Mouse (Mus musculus) cerebellum, adult (tissue): ENCODE results near the gene BC024978.

Experiments
- ATAC-seq: cut with Nextera tagmentation; 2 replicates; pipeline ENCODE4 v1.9.2; 2017; ENCODE audit warnings: mild to moderate bottlenecking, moderate library complexity, mixed read lengths; ENCODE audit not compliant: insufficient number of reproducible peaks, low FRiP score, low TSS enrichment

Gene BC024978

DNA sequence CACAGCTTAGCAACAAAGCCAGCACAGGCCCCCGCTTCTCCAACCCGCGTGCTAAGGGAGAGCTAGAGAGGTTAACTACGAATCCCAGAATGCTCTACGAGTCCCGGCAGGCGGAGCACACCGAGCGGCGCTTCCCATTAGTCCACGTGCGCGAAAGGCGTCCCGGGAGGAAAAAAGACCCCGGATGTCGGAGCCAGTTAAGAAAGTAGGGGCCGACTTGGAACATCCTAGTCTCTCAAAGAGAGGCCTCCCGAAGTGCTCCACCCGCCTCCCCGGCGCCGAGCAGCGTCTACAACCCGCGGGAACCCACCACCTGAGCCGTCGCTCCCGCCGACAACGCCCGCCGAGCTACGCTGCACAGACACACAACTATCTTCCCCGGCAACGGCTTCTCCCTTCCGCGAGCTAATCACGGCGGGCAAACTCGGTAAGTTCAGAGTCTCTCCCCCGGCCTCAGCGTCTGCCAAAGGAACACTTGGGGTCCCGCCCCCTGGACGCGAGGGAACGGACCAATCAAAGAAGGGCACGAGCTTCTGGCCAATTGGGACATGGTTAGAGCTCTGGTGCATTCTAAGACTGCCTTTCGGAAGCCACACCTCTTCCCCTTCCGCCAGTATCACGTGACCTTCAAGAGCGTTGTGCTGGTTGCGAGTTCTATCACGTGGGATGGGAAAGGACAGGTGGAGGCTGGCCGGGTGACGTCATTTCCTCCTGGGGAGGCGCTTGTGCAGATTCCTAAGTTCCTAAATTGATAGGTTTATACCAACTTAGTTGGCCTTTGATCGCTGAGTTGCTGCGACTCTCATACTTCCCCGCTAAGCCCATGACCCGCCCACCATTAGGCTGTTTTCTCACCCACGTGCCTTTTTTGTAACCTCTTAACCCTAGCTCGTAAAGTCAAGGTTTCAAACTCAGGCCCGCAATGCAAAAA is at the start of gene BC024978, which contains the start of gene Snrpa:
TSS of gene BC024978 (plus strand) at position 101 of the 931 bp plus-strand sequence.
TSS of gene Snrpa (minus strand) at position 591 of the 931 bp plus-strand sequence.
- peak; percentile 96 for ATAC-seq

DNA sequence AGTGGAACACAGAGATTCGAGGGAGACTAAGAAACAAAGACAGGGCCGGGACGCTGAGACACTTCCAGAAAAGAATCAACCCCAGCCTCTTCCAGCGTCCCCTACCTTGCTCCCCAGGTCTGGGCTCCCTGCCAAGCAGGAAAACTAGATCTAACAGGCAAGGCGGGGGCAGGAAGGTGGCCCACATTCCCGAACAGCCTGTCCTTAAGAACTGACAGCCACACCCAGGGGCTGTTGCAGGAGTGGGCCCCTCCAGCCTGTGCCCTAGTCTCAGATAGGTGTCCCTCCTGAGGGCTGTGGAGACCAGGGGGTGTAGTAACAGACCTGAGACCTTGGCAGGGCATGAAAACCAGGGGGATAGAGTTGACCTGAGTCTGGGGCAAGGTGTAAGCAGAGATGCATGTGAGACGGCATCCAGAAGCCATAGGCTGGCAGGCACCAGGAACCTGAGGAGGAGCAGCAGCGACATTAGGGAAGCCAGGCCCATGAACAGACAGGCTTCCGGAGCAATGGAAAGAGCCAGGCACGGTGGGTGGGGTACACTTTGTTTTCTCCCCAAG is 42.3 kb upstream of the BC024978 start, which contains the start of gene Cyp2t4:
TSS of gene Cyp2t4 (plus strand) at position 510 of the 560 bp plus-strand sequence.
- ATAC-seq: no peak

DNA sequence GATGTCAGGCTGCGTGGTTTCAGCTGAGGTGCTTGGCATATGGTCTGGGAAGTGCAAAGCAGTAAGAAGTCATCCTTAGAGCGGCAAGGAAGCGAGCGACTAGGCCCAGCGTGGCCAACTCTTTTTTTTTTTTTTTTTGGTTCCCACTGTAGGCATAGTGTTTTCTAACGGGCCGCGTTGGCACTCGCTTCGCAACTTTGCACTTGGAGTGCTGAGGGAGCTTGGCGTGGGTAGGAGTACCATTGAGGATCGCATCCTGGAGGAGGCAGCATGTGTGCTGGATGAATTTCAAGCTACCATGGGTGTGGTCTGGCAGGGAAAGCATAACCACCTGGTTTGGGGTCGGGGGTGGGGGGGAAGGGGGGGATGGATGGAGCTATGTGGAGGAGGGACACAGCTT is 39.6 kb upstream of the BC024978 start:
- no peak for ATAC-seq

DNA sequence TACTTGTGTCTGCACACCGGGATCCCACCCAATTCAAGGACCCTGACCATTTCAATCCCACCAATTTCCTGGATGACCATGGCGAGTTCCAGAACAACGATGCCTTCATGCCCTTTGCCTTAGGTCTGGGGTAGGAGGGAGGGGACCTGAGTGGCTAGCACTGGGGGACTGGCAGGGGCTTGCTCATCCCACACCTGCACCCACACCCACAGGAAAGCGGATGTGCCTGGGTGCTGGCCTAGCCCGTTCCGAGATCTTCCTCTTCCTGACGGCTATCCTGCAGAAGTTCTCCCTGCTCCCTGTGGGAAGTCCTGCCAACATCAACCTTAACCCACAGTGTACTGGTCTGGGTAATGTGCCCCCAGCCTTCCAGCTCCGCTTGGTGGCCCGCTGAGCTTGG is 37.4 kb upstream of the BC024978 start:
- ATAC-seq: no peak

DNA sequence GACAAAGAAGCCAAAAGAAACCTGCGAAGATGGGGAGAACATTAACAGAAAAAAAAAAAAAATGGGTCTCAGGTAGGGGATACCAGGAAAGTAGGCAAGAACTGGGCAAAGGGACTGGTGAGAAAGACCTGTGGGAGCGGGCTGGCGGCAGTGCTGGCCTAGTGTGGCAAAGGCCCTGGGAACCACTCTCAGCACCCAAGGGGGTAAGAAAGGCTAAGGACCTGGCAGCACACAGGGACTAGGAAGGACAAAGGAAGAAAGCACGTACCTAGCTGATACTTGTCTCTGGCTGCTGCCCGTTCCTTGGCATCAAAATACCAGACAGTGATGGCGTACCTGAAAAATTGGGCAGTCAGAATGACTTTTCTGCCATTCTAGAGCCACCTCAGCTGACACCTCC is 36.3 kb upstream of the BC024978 start:
- no peak for ATAC-seq

DNA sequence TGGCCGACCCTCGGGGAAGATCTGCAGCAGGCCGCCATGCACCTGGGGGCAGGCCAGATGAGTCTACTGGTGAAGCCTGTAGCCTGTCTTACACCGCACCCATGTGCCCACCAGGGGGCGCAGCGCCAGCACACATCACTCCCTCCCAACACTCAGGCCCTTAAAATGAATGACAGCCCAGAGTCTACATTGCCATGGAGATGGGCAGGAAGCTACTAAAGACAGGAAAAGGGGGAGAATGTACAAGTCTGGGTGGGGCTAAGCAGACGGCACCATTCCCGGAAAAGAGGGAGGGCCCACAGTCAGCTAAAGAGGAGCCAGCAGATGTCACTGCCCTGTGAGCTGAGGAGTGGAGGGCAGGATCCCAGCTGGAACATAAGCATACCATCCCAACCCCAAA is 35.7 kb upstream of the BC024978 start:
- peak; percentile 67; the same call in 1 of the 2 replicates for ATAC-seq

DNA sequence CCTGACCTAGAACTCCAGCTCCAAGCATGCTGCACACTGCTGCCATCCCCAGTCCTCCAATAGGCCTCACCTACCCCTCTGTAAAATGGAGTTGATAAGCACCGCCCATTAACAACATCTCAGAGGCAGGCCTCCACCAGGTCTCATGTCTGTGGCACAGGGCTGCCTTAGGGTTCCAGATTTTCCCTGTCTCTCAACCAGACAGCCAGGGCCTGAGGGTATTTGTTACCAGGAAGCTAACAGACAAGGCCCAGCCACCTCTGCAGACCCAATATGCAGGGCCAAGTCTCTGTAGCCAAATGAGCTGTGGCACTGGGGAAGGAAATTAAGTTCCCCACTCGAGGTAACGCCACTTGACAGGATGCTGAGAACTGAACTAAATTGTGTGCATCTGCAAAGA is 34.7 kb upstream of the BC024978 start:
- ATAC-seq: no peak

DNA sequence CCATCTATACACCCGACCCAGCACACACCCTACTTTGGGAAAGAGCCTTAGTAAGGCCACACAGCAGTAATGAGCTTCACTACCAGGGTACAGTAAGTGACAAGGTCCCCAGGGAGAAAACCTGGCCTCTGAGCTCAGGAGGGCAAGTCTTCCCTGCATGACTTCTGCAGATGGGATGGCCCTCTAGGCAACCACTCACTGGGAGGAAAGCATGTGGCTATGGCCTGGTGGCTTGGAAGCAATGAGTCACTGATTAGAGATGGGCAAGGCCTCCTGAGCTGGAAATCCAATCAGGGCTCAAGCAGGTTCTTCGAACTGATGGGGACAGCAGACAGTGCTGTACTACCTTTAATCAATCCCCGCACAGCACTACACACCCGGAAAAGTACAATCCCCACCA is 33.8 kb upstream of the BC024978 start:
- ATAC-seq: no peak

DNA sequence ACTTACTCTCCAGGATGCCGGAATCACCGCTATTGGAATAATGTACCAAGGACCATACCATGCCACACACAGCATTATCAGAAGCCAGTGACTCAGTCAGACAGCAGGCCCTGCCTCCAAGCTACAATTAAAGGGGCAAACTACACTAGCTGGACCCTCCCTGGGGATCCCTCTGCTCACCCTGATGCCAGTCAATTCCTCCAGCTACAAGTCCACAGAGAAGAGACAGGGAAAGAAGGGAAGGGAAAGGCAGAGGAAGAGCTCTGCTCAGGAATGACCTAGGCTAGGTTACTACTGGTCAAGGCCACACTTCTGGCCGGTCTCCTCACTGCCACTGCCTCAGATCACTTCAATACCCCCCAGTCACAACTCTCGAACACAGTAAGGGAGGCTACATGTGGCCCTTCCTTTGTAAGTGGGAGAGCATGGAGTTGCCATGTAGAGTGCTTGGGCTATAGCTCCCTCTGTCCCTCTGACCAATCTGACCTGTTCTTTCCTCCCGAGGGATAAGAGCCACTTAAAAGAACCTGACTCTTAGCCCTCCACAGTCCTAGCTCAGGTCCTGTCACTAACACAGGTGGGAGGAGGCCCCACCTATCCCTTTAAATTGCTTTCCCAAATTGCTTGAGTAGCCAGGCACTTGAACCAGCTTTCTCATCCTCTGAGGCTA is 32.7 kb upstream of the BC024978 start:
- ATAC-seq: no peak

DNA sequence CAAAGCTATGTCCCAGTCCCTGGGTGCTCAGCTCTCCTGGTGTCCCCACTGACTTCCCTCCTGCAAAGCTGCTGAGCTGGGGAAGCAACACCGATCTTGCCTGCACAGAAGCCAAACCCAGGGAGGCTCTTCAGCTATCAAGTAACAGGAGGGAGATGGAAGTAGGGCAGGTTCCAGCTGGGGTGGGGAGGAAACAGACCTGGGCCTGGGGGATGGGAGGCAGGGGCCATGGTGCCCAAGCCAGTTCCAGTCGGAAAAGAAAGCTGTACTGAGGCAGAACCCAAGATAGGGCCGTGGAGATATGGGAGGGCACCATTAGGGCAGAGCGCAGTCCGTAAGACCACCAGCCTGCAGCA is 32.2 kb upstream of the BC024978 start:
- no peak for ATAC-seq

DNA sequence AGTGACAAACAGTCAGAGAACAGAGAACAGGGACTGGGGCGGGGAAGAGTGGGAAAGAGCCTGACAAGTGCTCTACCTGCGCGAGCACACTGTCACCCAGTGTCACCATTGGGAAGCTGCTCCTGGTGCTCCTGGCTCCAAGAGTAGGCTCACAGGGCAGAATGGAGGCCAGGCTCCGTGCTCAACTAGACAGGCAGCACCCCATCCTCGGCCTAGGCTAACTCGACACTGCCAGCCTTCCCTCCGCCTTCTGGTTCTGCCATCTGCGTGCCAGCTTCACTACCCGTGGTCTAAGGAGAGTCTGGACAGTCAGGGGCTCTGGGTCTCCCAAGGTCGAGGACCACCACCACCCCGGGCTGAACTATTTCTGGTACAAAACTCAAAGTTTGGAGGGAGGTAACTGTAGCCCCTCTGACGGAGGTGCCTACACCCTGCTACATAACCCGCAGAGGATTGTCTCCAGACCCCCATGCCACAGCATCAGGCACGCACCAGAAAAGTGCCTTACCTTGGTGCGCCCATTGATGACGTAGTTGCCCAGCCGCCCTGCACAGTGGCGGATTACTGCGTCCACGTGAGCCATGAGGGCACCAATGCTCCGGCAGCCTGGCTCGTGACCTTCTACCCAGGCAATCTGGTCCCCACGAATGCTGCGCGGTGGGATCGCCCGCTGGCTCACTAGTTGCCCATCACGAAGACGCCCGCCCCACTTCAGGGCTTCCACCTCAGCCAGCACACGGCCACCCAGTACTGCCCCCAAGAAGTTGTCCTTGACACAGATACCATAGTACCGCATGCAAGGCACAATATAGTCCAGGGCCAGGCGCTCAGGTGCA is 31.3 kb upstream of the BC024978 start:
- ATAC-seq: no peak

DNA sequence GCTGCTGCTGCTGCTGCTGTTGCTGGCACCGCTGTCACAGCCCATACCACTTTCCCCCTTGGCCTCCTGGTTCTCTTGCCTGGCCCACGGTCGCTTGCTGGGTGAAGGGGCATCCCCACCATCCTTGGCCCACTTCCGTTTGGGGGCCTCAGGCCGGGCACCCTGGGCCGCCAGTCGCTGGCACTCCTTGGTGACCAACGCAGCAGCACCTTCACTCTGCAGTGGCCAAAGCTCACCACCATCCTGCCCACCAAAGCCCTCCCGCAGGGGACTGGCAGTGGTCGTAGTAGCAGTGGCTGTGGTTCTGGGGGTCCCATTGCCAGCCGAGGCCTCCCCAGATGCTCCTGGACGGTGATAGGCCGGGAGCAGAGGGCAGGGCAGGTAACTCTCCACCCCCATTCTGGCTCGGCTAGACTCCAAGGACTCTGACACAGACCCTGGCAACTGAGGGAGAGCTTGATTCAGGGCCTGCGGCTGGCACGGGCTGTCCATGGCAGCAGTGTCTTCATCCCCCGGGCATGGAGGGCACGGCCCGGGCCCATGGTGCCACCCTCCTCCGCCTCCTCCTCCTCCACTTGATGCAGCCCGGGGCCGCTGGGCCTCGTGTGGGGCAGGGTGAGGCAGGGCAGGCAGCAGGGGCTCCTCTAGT is 30.4 kb upstream of the BC024978 start:
- ATAC-seq: no peak

DNA sequence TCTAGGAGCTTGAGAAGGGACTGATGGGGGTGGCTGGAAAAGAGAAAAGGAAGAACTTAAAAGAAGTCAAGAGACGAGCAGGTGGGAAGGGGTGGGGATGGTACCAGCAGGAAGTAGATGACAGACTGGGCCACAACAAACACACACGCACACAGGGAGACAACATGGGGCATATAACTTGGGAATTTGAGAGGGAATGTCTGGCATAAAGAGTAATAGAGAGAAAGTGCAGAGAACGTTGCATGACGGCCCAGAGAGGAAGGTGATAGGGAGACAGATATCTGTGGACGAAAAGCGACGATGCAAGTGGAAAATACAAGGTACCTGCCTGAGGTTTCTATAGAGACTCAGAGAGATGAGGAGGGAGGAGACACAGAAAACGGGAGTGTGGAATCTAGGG is 29.9 kb upstream of the BC024978 start:
- ATAC-seq: no peak

DNA sequence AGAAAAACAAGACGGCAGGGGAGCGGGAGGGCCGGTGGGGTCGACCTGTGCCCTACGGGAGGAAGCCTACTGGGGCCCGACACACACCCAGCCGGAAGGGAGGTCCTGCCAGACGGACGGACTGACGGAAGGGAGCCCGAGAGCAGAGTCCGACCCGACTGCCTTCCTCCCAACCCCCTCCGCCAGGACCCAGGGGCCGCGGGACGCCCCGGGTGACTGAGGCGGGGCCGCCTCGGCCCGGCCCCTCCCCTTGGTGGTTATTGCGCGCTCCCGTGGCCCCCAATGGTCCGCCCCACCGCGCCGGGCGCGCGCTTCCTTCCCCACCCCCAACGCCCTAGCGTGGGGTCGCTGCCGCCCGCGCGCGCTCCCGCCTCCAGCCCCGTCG is 29.4 kb upstream of the BC024978 start:
- ATAC-seq: peak; percentile 24; the same call in 1 of the 2 replicates

DNA sequence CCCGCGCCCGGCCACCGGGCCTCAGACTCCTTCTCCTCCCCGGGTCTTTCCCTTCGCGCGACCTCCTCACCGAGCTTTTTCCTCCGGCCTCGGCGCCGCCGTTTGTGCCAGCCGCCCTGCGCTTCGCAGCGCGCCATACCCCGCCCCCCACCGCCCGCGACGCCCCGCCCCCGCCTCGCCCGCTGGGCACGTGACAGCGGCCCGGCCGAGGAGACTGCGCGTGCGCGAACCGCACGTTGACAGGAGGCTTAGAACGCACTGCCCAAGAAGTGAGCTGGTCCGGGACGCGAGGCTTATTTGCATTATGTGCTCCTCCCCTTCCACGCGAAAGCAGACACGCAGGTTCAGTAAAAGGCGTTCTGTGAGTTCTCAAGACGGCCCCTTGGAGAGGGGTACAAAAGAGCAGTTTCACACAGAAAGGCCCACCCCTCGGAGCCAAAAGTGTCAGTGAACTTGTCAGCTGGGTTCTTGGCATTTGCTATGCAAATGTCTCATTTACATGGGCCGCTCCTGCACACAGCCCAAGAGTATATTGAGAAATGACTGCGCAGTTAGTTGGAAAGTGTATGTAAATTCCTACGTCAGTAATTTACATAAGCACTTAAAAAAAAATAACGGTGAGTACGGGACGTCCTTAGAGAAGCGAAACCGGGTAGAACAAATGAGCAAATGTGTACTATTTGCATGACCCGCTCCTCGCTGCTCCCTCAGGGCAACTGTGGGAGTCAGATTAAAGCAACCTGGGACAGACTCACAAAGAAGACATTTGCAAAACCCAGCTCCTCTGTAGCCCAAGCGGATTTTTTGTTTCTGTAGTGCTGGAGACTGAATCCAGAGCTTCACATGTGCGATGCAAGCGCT is 28.7 kb upstream of the BC024978 start, which contains the start of gene Egln2:
TSS of gene Egln2 (minus strand) at position 189 of the 861 bp plus-strand sequence.
- ATAC-seq: peak; percentile 73; the same call in 1 of the 2 replicates

DNA sequence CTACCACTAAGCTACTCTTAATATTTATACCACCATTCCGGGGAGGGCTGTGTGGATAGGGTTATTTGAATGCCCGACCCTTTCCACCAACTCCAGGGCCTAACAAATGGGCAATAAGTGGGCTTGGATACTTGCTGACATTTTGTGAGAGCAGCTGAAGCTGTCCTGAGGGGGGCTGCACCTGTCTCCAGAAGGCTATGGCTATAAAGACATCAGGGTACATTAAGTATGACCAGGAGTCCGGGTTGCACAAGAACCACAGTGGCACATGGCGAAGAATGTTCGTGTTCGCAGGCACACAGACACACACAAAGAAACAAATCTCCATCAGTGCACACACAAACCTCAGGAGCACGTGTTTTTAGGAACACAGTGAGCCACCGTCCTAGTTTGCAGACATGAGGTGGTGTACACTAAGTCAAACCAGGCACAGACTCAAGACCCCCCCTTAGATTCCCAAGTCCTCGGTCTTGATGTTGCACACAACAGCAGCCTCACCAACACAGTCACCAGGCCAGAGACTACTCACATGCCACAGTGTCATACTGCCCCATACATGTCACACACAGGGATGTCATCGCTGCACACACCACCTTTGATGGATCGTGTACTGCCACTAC is 28.0 kb upstream of the BC024978 start:
- ATAC-seq: no peak

DNA sequence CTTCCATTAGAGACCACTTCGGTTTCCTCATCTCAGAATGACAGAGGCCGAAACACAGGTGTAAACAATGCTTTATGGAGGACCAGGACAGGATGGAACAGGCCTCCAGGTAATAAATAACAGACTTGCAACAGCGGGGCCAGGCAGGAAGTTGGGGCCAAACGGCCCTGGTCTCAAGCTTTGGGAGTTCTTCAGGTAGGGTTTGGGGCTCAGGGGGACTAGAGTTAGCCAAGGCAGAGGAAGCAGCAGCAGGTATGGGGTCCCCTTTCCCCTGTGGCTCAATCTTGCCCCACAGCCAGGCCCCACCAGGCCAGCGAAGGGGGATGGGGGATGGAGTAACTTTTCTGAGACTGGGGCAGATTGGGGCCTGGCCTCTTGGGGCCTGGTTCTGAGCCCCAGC is 27.2 kb upstream of the BC024978 start:
- ATAC-seq: no peak

DNA sequence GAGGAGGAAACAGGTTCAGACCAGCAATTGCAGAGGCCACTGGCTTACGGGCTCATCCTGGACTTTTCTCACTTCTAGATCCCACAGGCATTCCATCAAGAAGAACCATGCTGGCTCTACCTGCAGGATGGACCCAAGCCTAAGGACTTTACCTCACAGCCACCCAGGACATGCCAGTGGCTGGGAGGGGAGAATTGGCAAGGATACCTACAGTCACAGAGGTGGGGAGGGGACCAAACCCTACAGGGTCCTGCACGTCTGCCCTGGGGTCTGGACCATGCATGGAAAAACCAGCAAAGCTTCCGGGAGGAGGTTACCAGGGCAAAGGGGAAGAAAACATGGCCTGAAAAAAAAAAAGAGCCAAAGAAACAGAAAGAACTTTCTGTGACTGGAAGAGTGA is 24.6 kb upstream of the BC024978 start:
- ATAC-seq: no peak
